Mouse (Mus musculus): ENCODE measurements at regions not wholly inside any gene's neighbourhood (a gene's known extent, or its start where the extent isn't known, plus 50 kb on each side); places are given as distances from the start of the nearest gene placed in this dataset.

DNA sequence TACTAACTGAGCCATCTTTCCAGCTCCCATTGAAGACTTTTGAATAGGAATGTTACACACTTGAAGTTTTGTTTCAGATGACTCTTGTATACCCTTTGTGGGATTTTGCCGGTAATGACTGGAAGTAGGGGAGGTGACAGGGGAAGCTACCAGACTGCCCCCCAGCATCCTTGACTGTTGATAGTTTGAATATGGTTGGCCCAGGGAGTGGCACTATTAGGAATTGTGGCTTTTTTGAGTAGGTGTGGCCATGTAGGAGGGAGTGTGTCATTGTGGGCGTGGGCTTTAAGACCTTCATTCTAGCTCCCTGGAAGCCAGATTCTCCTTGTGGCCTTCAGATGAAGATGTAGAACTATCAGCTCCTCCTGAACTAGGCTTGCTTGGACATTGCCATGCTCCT, 207.4 kb downstream of the Nucb2 start:
- TF ChIP-seq CTCF (IDR thresholded peaks at IDR 0.05; ENCODE audit: insufficient read depth, low read length) (no peak), POLR2A (IDR thresholded peaks at IDR 0.05; ENCODE audit: borderline replicate concordance, extremely low read depth, low read depth, low read length) (no peak)

Data from lung, adult 2 months (tissue).